22 mouse cellular contexts compared by ENCODE assay signal in the genomic region with DNA sequence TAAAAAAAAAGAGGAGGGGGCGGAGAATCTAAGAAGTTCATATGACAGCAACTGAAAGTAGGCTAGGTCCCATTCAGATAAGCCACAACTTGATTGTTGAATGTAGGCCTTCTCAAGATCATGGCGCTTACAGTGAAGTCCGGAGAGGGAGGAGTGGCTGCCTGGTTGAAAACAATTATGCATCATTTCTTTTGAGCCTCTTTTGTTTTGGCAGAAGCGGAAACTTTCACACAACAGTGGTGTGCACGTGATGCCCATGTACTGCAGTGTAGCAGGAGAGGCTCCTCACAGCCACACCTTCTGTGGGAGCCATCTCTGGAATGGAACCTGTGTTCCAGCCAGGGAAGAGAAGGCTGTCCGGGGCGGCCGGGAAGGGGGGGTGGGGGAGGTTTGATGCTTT.
"Had no signal": no experiment of that assay in that cellular context is flagged by ENCODE, and none has a peak within 500 bp of the region (broad histone marks: within the 10 kb centered on the region; RNA-seq: fewer than 3 reads in every experiment).

No protein-coding gene starts in this region.

- ATAC-seq: liver, embryonic 12.5 days; midbrain, embryonic 13.5 days; midbrain, embryonic 16.5 days had no signal

- H3K27me3 ChIP-seq: kidney, embryonic 15.5 days; lung, embryonic 15.5 days; midbrain, embryonic 13.5 days had no signal

- H3K4me2 ChIP-seq: kidney, embryonic 15.5 days; limb, embryonic 13.5 days; liver, embryonic 15.5 days; lung, embryonic 15.5 days; midbrain, embryonic 13.5 days had no signal

- H3K4me1 ChIP-seq: limb, embryonic 13.5 days had no signal

- H3K27ac ChIP-seq: kidney, embryonic 15.5 days; limb, embryonic 13.5 days; liver, embryonic 12.5 days; liver, embryonic 15.5 days; lung, embryonic 15.5 days; midbrain, embryonic 10.5 days; midbrain, embryonic 13.5 days; stomach, postnatal 0 days had no signal

- H3K36me3 ChIP-seq: kidney, embryonic 15.5 days; limb, embryonic 13.5 days; liver, embryonic 12.5 days; liver, embryonic 15.5 days; lung, embryonic 15.5 days; midbrain, embryonic 10.5 days; midbrain, embryonic 13.5 days had no signal

- H3K4me3 ChIP-seq: kidney, embryonic 15.5 days; limb, embryonic 13.5 days; liver, embryonic 12.5 days; liver, embryonic 15.5 days; lung, embryonic 15.5 days; megakaryocyte, embryonic 14.5 days; midbrain, embryonic 10.5 days; midbrain, embryonic 13.5 days; myocyte had no signal

- DNase-seq: kidney, adult 8-10 months; kidney, postnatal 10 days; kidney, postnatal 36 days; left cerebral cortex, postnatal 4 days; liver; lung, adult 18-20 months; lung, postnatal 10 days; lung, postnatal 36 days; thymus, adult 2 months; thymus, postnatal 14 days; thymus, postnatal 4 days had no signal

- H3K9me3 ChIP-seq: kidney, embryonic 15.5 days; limb, embryonic 13.5 days; liver, embryonic 12.5 days; liver, embryonic 15.5 days; lung, embryonic 15.5 days; megakaryocyte, embryonic 14.5 days; midbrain, embryonic 10.5 days; midbrain, embryonic 13.5 days had no signal

- H3K9ac ChIP-seq: kidney, embryonic 15.5 days; limb, embryonic 13.5 days; liver, embryonic 12.5 days; liver, embryonic 15.5 days; lung, embryonic 15.5 days; midbrain, embryonic 13.5 days had no signal
